Mouse (Mus musculus) C2C12 (cell line): ENCODE data around the gene Ankrd33. TPM values are rescaled to one million over a fixed set of nuclear protein-coding genes. Genes with fewer than 3 reads are reported as not detected.

ENCODE experiments used
- H3K27me3 ChIP-seq: one replicate; pipeline ENCODE4 v1.6.1; 2011; ENCODE audit not compliant: control insufficient read depth, insufficient read depth, insufficient read length
- H3K36me3 ChIP-seq: one replicate; pipeline ENCODE4 v1.6.1; 2011; ENCODE audit not compliant: control insufficient read depth, insufficient read depth
- H3K4me3 ChIP-seq: one replicate; pipeline ENCODE4 v1.5.1; 2011; ENCODE audit warnings: mild to moderate bottlenecking, control low read depth; ENCODE audit not compliant: poor library complexity, insufficient read depth, severe bottlenecking
- H3K79me2 ChIP-seq: one replicate; pipeline ENCODE4 v1.6.1; 2011; ENCODE audit not compliant: control insufficient read depth, insufficient read depth
- H3K79me3 ChIP-seq: one replicate; pipeline ENCODE4 v1.6.1; 2011; ENCODE audit warnings: low read depth, control low read depth
- H3ac ChIP-seq: one replicate; pipeline ENCODE3; 2011; ENCODE audit warnings: low read depth; ENCODE audit not compliant: control insufficient read depth, insufficient read length
- CEBPB ChIP-seq: IDR thresholded peaks from one replicate; pipeline ENCODE4 v1.6.1; 2011; ENCODE audit warnings: low read depth, mild to moderate bottlenecking, control low read depth, moderate library complexity
- CTCF ChIP-seq: IDR thresholded peaks from one replicate; pipeline ENCODE4 v1.5.1; 2011; ENCODE audit not compliant: control insufficient read depth, insufficient read depth, insufficient read length
- FOSL1 ChIP-seq: IDR thresholded peaks from one replicate; pipeline ENCODE4 v1.8.0; 2011; ENCODE audit warnings: mild to moderate bottlenecking, low read length; ENCODE audit not compliant: poor library complexity, insufficient read depth, severe bottlenecking
- MAX ChIP-seq: IDR thresholded peaks from one replicate; pipeline ENCODE4 v1.6.1; 2011; ENCODE audit warnings: mild to moderate bottlenecking, control low read depth
- MYOD1 ChIP-seq: IDR thresholded peaks from one replicate; pipeline ENCODE4 v1.6.1; 2011; ENCODE audit warnings: low read depth; ENCODE audit not compliant: control insufficient read depth, insufficient read length
- MYOG ChIP-seq: IDR thresholded peaks from one replicate; pipeline ENCODE4 v1.6.1; 2011; ENCODE audit not compliant: control insufficient read depth, insufficient read length; ENCODE audit errors: extremely low read depth
- USF1 ChIP-seq: IDR thresholded peaks from one replicate; pipeline ENCODE4 v1.6.1; 2011; ENCODE audit warnings: low read depth, mild to moderate bottlenecking, control low read depth, moderate library complexity
- polyA plus RNA-seq: library from polyadenylated mRNA; unstranded; fragments of >200 nt; fragmentation: generic; extraction: Trizol; gene quantifications from one replicate; pipeline ENCODE4 v1.2.1, GENCODE M21; 2012; ENCODE audit warnings: missing spikeins

The Ankrd33 gene
- polyA plus RNA-seq, 1 experiment: not detected

- Histone ChIP-seq H3K79me3 (no peaks in the 10 kb centered on the region), H3ac (no peak overlapping the region), H3K27me3 (peaks cover 2% of the 10 kb centered on the region), H3K4me3 (no peak overlapping the region), H3K79me2 (no peaks in the 10 kb centered on the region), H3K36me3 (no peaks in the 10 kb centered on the region)
- TF ChIP-seq USF1: no peak
- TF ChIP-seq MYOD1: no peak
- TF ChIP-seq CTCF: peak; percentile 14
- no peak for TF ChIP-seq FOSL1
- TF ChIP-seq MYOG: no peak
Observed at GRCm38 (mm10) chr15:101148604-101149003, 33.0 kb downstream of the Ankrd33 start.

GRCm38 (mm10) chr15:101151409-101152261, 36.1 kb downstream of the Ankrd33 start:
- Histone ChIP-seq H3K79me3 (no peaks in the 10 kb centered on the region), H3ac (no peak overlapping the region), H3K36me3 (no peaks in the 10 kb centered on the region), H3K79me2 (no peaks in the 10 kb centered on the region), H3K4me3 (no peak overlapping the region), H3K27me3 (peaks cover 17% of the 10 kb centered on the region)
- no peak for TF ChIP-seq MYOD1
- TF ChIP-seq CEBPB: no peak
- no peak for TF ChIP-seq USF1
- TF ChIP-seq MAX: no peak
- TF ChIP-seq FOSL1: no peak
- no peak for TF ChIP-seq MYOG
- no peak for TF ChIP-seq CTCF

- Histone ChIP-seq H3ac (no peak overlapping the region), H3K4me3 (no peak overlapping the region), H3K79me2 (no peaks in the 10 kb centered on the region), H3K79me3 (no peaks in the 10 kb centered on the region), H3K27me3 (peaks cover 27% of the 10 kb centered on the region), H3K36me3 (no peaks in the 10 kb centered on the region)
- TF ChIP-seq CEBPB: no peak
- TF ChIP-seq FOSL1: no peak
- no peak for TF ChIP-seq MYOD1
- TF ChIP-seq MAX: no peak
- TF ChIP-seq USF1: no peak
- TF ChIP-seq MYOG: no peak
Observed at GRCm38 (mm10) chr15:101154700-101155616, 39.4 kb downstream of the Ankrd33 start.

- TF ChIP-seq USF1 (no peak), MAX (no peak), MYOG (no peak), CTCF (no peak)
- Histone ChIP-seq H3ac (no peak overlapping the region), H3K27me3 (peaks cover 50% of the 10 kb centered on the region), H3K36me3 (no peaks in the 10 kb centered on the region), H3K4me3 (no peak overlapping the region), H3K79me3 (no peaks in the 10 kb centered on the region), H3K79me2 (no peaks in the 10 kb centered on the region)
Observed at GRCm38 (mm10) chr15:101160128-101160527, 44.6 kb downstream of the Ankrd33 start.

GRCm38 (mm10) chr15:101160591-101160990, 45.0 kb downstream of the Ankrd33 start:
- no peak overlapping the region for H3K4me3 ChIP-seq
- H3K27me3 ChIP-seq: peaks cover 52% of the 10 kb centered on the region
- no peaks in the 10 kb centered on the region for H3K79me3 ChIP-seq
- TF ChIP-seq MYOD1: no peak
- no peak for TF ChIP-seq CEBPB
- TF ChIP-seq USF1: no peak
- TF ChIP-seq CTCF: no peak
- H3ac ChIP-seq: no peak overlapping the region
- H3K36me3 ChIP-seq: no peaks in the 10 kb centered on the region
- H3K79me2 ChIP-seq: no peaks in the 10 kb centered on the region

GRCm38 (mm10) chr15:101161534-101161933, 46.0 kb downstream of the Ankrd33 start:
- Histone ChIP-seq H3K4me3 (no peak overlapping the region), H3K36me3 (no peaks in the 10 kb centered on the region), H3K79me2 (no peaks in the 10 kb centered on the region), H3K27me3 (peaks cover 59% of the 10 kb centered on the region), H3K79me3 (no peaks in the 10 kb centered on the region), H3ac (no peak overlapping the region)
- TF ChIP-seq MAX: no peak
- TF ChIP-seq FOSL1: no peak
- TF ChIP-seq USF1: no peak
- no peak for TF ChIP-seq MYOG
- no peak for TF ChIP-seq CEBPB
- TF ChIP-seq MYOD1: no peak
- TF ChIP-seq CTCF: no peak
